Mouse (Mus musculus): ENCODE data around the gene Syna.

- TF ChIP-seq POLR2A (IDR thresholded peaks at IDR 0.05; ENCODE audit: borderline replicate concordance, low read depth, low read length) (no peak), CTCF (IDR thresholded peaks at IDR 0.05; ENCODE audit: low read depth, low read length) (no peak)
Observed at GRCm38 (mm10) chr5:134551233-134552109, 8.5 kb downstream of the Syna start.

Measured in bone marrow macrophage, adult 2 months (primary cell).